15 mouse cellular contexts compared by ENCODE assay signal in the genomic region with DNA sequence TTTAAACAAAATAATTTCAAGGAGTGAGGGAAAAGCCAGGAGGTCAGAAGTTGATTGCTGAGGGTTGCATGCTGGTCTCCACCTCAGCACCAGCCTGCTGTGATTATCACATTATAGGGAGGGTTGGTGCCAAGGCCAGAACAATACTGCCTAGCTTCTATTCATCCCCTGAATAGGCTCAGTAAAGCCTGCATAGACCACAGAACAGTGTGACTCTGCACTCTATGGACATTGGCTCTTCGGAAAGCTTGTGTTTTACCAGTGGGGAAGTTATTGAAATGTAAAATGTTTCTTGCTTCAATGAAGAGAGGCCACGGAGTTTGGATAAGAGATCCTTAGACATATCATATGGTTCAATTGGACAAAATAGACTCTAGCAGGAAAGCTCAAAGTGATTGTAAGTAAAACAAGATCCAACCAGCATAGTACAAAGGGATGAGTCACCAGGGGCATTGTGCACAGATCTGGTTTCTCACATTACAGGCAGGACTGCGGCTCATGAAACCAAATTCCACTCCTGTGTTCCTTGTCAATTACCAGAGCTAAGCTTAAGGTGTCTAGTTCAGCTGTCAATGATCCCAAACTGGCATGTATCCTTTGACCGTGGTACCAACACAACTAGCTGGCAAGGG.
DNase-seq lines count a peak whose midpoint lies in the region; ATAC-seq and TF ChIP-seq lines count a peak whose summit lies in the region.
"Had no signal": no experiment of that assay in that cellular context is flagged by ENCODE, and none has a peak within 500 bp of the region (broad histone marks: within the 10 kb centered on the region; RNA-seq: fewer than 3 reads in every experiment).

No protein-coding gene starts in this region.

- no peak for TF ChIP-seq CTCF in stomach, postnatal 0 days (IDR thresholded peaks at IDR 0.05; ENCODE audit: low read depth)
- TF ChIP-seq CTCF in intestine, postnatal 0 days (IDR thresholded peaks at IDR 0.05; ENCODE audit: low read depth): no peak

- H3K9ac ChIP-seq in midbrain, embryonic 12.5 days (replicated peaks): no peak overlapping the region
- H3K9ac ChIP-seq in midbrain, embryonic 15.5 days: no peak overlapping the region
- H3K9ac ChIP-seq in embryonic facial prominence, embryonic 14.5 days (ENCODE audit: low read depth, low read length): no peak overlapping the region
- no peak overlapping the region for H3K9ac ChIP-seq in hindbrain, embryonic 12.5 days
- no peak overlapping the region for H3K9ac ChIP-seq in stomach, postnatal 0 days (ENCODE audit: low read length)
- H3K9ac ChIP-seq in intestine, postnatal 0 days (ENCODE audit: low read depth, low read length): no peak overlapping the region

- H3K27ac ChIP-seq in midbrain, embryonic 12.5 days (replicated peaks): no peak overlapping the region
- no peak overlapping the region for H3K27ac ChIP-seq in midbrain, embryonic 15.5 days
- H3K27ac ChIP-seq in embryonic facial prominence, embryonic 14.5 days (replicated peaks; ENCODE audit: low read depth, low read length): no peak overlapping the region
- no peak overlapping the region for H3K27ac ChIP-seq in hindbrain, embryonic 12.5 days
- no peak overlapping the region for H3K27ac ChIP-seq in stomach, postnatal 0 days (replicated peaks)
- H3K27ac ChIP-seq in intestine, postnatal 0 days (ENCODE audit: low read depth, low read length): no peak overlapping the region

- no peaks in the 10 kb centered on the region for H3K36me3 ChIP-seq in midbrain, embryonic 12.5 days
- H3K36me3 ChIP-seq in midbrain, embryonic 15.5 days (replicated peaks): no peaks in the 10 kb centered on the region
- H3K36me3 ChIP-seq in embryonic facial prominence, embryonic 14.5 days (ENCODE audit: control insufficient read depth, insufficient read depth, low read length): no peaks in the 10 kb centered on the region
- H3K36me3 ChIP-seq in hindbrain, embryonic 12.5 days: no peaks in the 10 kb centered on the region
- no peaks in the 10 kb centered on the region for H3K36me3 ChIP-seq in stomach, postnatal 0 days (ENCODE audit: control insufficient read depth, insufficient read depth, low read length)
- no peaks in the 10 kb centered on the region for H3K36me3 ChIP-seq in intestine, postnatal 0 days (ENCODE audit: control insufficient read depth, insufficient read depth)

- no peaks in the 10 kb centered on the region for H3K9me3 ChIP-seq in midbrain, embryonic 12.5 days
- H3K9me3 ChIP-seq in midbrain, embryonic 15.5 days: no peaks in the 10 kb centered on the region
- no peaks in the 10 kb centered on the region for H3K9me3 ChIP-seq in embryonic facial prominence, embryonic 14.5 days (ENCODE audit: control insufficient read depth, low read length)
- H3K9me3 ChIP-seq in hindbrain, embryonic 12.5 days (replicated peaks): no peaks in the 10 kb centered on the region
- H3K9me3 ChIP-seq in stomach, postnatal 0 days (ENCODE audit: control insufficient read depth, low read length): no peaks in the 10 kb centered on the region
- no peaks in the 10 kb centered on the region for H3K9me3 ChIP-seq in intestine, postnatal 0 days (ENCODE audit: control insufficient read depth)

- peaks cover 49% of the 10 kb centered on the region for H3K27me3 ChIP-seq in midbrain, embryonic 12.5 days
- peaks cover 12% of the 10 kb centered on the region for H3K27me3 ChIP-seq in midbrain, embryonic 15.5 days (replicated peaks)
- no peaks in the 10 kb centered on the region for H3K27me3 ChIP-seq in embryonic facial prominence, embryonic 14.5 days (replicated peaks; ENCODE audit: control insufficient read depth, insufficient read depth, low read length)
- H3K27me3 ChIP-seq in hindbrain, embryonic 12.5 days: no peaks in the 10 kb centered on the region
- H3K27me3 ChIP-seq in stomach, postnatal 0 days (ENCODE audit: control insufficient read depth, insufficient read depth, low read length): no peaks in the 10 kb centered on the region
- no peaks in the 10 kb centered on the region for H3K27me3 ChIP-seq in intestine, postnatal 0 days (replicated peaks; ENCODE audit: control insufficient read depth, insufficient read depth, low read length)

- 14% methylated on average over 4 of the region's 4 CpGs for WGBS in midbrain, embryonic 12.5 days
- 12% methylated on average over 4 of the region's 4 CpGs for WGBS in midbrain, embryonic 15.5 days
- WGBS in embryonic facial prominence, embryonic 14.5 days: 57% methylated on average over 4 of the region's 4 CpGs
- 23% methylated on average over 4 of the region's 4 CpGs for WGBS in hindbrain, embryonic 12.5 days
- 74% methylated on average over 4 of the region's 4 CpGs for WGBS in stomach, postnatal 0 days
- WGBS in intestine, postnatal 0 days: 92% methylated on average over 4 of the region's 4 CpGs

- no peak overlapping the region for H3K4me2 ChIP-seq in midbrain, embryonic 12.5 days (replicated peaks)
- no peak overlapping the region for H3K4me2 ChIP-seq in midbrain, embryonic 15.5 days
- no peak overlapping the region for H3K4me2 ChIP-seq in embryonic facial prominence, embryonic 14.5 days (ENCODE audit: low read depth, low read length)
- no peak overlapping the region for H3K4me2 ChIP-seq in hindbrain, embryonic 12.5 days (replicated peaks)
- H3K4me2 ChIP-seq in stomach, postnatal 0 days (replicated peaks; ENCODE audit: low read depth): no peak overlapping the region
- H3K4me2 ChIP-seq in intestine, postnatal 0 days (replicated peaks; ENCODE audit: low read depth): no peak overlapping the region
- H3K4me2 ChIP-seq: liver, embryonic 11.5 days had no signal

- H3K4me1 ChIP-seq in midbrain, embryonic 12.5 days: peaks cover 7% of the 10 kb centered on the region; the same call in 1 of the 2 replicates
- H3K4me1 ChIP-seq in midbrain, embryonic 15.5 days: no peaks in the 10 kb centered on the region
- peaks cover 3% of the 10 kb centered on the region; the same call in 1 of the 2 replicates for H3K4me1 ChIP-seq in embryonic facial prominence, embryonic 14.5 days (ENCODE audit: control insufficient read depth, insufficient read depth, low read length)
- peaks cover 7% of the 10 kb centered on the region for H3K4me1 ChIP-seq in hindbrain, embryonic 12.5 days
- H3K4me1 ChIP-seq in stomach, postnatal 0 days (replicated peaks; ENCODE audit: control insufficient read depth, insufficient read depth): no peaks in the 10 kb centered on the region
- H3K4me1 ChIP-seq in intestine, postnatal 0 days (replicated peaks; ENCODE audit: control insufficient read depth, insufficient read depth, low read length): no peaks in the 10 kb centered on the region

- DNase-seq in embryonic facial prominence, embryonic 14.5 days (ENCODE audit: low spot score): peak; percentile 58
- no peak for DNase-seq in cerebellum, postnatal 36 days
- no peak for DNase-seq in stomach, postnatal 0 days (ENCODE audit: low spot score)
- DNase-seq in cerebellum, postnatal 14 days: no peak
- DNase-seq: adrenal gland, postnatal 25 days; kidney, postnatal 25 days; right cerebral cortex, postnatal 25 days; thymus, postnatal 14 days had no signal

- no peak overlapping the region for H3K4me3 ChIP-seq in midbrain, embryonic 12.5 days
- no peak overlapping the region for H3K4me3 ChIP-seq in midbrain, embryonic 15.5 days
- no peak overlapping the region for H3K4me3 ChIP-seq in embryonic facial prominence, embryonic 14.5 days (ENCODE audit: low read depth, low read length)
- no peak overlapping the region for H3K4me3 ChIP-seq in hindbrain, embryonic 12.5 days
- H3K4me3 ChIP-seq in stomach, postnatal 0 days (ENCODE audit: low read depth, low read length): no peak overlapping the region
- no peak overlapping the region for H3K4me3 ChIP-seq in intestine, postnatal 0 days (ENCODE audit: low read depth, low read length)

- ATAC-seq in midbrain, embryonic 12.5 days (ENCODE audit: low FRiP score, low read depth): peak; percentile 88
- ATAC-seq in midbrain, embryonic 15.5 days (replicated peaks): no peak; the same call in 1 of the 2 replicates
- peak; percentile 44; the same call in 1 of the 2 replicates for ATAC-seq in embryonic facial prominence, embryonic 14.5 days (ENCODE audit: low read depth)
- peak; percentile 79 for ATAC-seq in hindbrain, embryonic 12.5 days (ENCODE audit: low FRiP score)
- ATAC-seq in stomach, postnatal 0 days (ENCODE audit: low FRiP score, low TSS enrichment): no peak
- ATAC-seq in intestine, postnatal 0 days: no peak
- ATAC-seq: CD4-positive, CD25-positive, alpha-beta regulatory T cell, adult 4 months; intestine, embryonic 16.5 days had no signal

- TF ChIP-seq EP300 in stomach, postnatal 0 days (optimal IDR thresholded peaks at IDR 0.05): no peak

Comparison
In these comparisons a context has a peak if more than half of its experiments do, and no peak if none do; other contexts are left out.
1. ATAC-seq: peak in midbrain, embryonic 12.5 days (single experiment), embryonic facial prominence, embryonic 14.5 days (single experiment) and hindbrain, embryonic 12.5 days (single experiment); none in midbrain, embryonic 15.5 days (single experiment), stomach, postnatal 0 days (single experiment) and intestine, postnatal 0 days (single experiment).